Mouse (Mus musculus) liver, adult 2 months (tissue): Measurements from ENCODE around the gene Rapsn. TPM values are rescaled to one million over a fixed set of nuclear protein-coding genes. Genes with fewer than 3 reads are reported as not detected.
A peak's percentile ranks its signal among the peaks of the same experiment; 100 is the strongest.

Experiments
- DNase-seq: peaks from one replicate; pipeline ENCODE4 v3.0.0-alpha.2; 2011; ENCODE audit warnings: low read depth, low spot score; ENCODE audit errors: extremely low read depth
- H3K27ac ChIP-seq: fragments of 200-500 bp; replicated peaks from 2 replicates; pipeline ENCODE4 v1.5.1; 2012; ENCODE audit warnings: low read depth, mild to moderate bottlenecking, control low read depth, inconsistent platforms, low read length; ENCODE audit not compliant: insufficient read depth
- H3K27me3 ChIP-seq: fragments of 200-500 bp; 2 replicates; pipeline ENCODE4 v1.6.1; 2012; ENCODE audit warnings: mild to moderate bottlenecking, moderate library complexity, low read length, inconsistent platforms; ENCODE audit not compliant: control insufficient read depth, insufficient read depth
- H3K36me3 ChIP-seq: fragments of 200-500 bp; 2 replicates; pipeline ENCODE4 v1.6.1; 2012; ENCODE audit warnings: low read length, inconsistent platforms; ENCODE audit not compliant: control insufficient read depth, insufficient read depth
- H3K4me1 ChIP-seq: fragments of 200-500 bp; 2 replicates; pipeline ENCODE4 v1.6.1; 2011; ENCODE audit warnings: low read length; ENCODE audit not compliant: control insufficient read depth, insufficient read depth
- H3K4me3 ChIP-seq: fragments of 200-500 bp; 2 replicates; pipeline ENCODE4 v1.5.1; 2011; ENCODE audit warnings: low read depth, mild to moderate bottlenecking, control low read depth, low read length, moderate library complexity; ENCODE audit not compliant: insufficient read depth
- H3K79me2 ChIP-seq: fragments of 200-500 bp; 2 replicates; pipeline ENCODE4 v1.6.1; 2012; ENCODE audit warnings: inconsistent platforms, mild to moderate bottlenecking, low read length, moderate library complexity; ENCODE audit not compliant: control insufficient read depth, insufficient read depth
- H3K9ac ChIP-seq: fragments of 200-500 bp; 2 replicates; pipeline ENCODE4 v1.6.1; 2012; ENCODE audit warnings: low read depth, mild to moderate bottlenecking, control low read depth, inconsistent platforms, low read length
- CTCF ChIP-seq: fragments of 200-500 bp; IDR thresholded peaks from 2 replicates; pipeline ENCODE4 v1.5.1; 2011; ENCODE audit warnings: low read depth, low read length, control low read depth
- POLR2A ChIP-seq: fragments of 200-500 bp; IDR thresholded peaks from 2 replicates; pipeline ENCODE4 v1.6.1; 2011; ENCODE audit warnings: low read length, control low read depth; ENCODE audit not compliant: insufficient read depth; ENCODE audit errors: extremely low read depth
- WGBS: fragments of 180-500 bp; shearing (Covaris S2); methylation state at CpG from one replicate; pipeline ENCODE4 v1.1.7; 2018; 5-methylcytosine and 5-hydroxymethylcytosine counted together
- polyA plus RNA-seq: library from polyadenylated mRNA; depleted of rRNA; stranded (reverse); fragments of >200 nt; gene quantifications from 2 replicates; pipeline ENCODE4 v1.2.3, GENCODE M21; 2012
- total RNA-seq: library from RNA; depleted of rRNA; stranded (reverse); fragments of >200 nt; gene quantifications from 2 replicates; pipeline ENCODE4 v1.2.3, GENCODE M21; 2014

Rapsn gene
- total and polyA plus RNA-seq, 2 experiments, result 0.09 TPM; not detected in 1

- H3K4me3 ChIP-seq, result peak within 1 kb of the TSS; percentile 94
- H3K9ac ChIP-seq, result peak within 1 kb of the TSS; percentile 90
- peaks cover 26% of the 10 kb centered on the region for H3K36me3 ChIP-seq
- DNase-seq, result peak; percentile 85
- H3K79me2 ChIP-seq, result 0 out of 2 replicates have a peak, but pooled peaks cover 6% of the 10 kb centered on the region
- peaks cover 9% of the 10 kb centered on the region for H3K4me1 ChIP-seq
- H3K27me3 ChIP-seq, result no peaks in the 10 kb centered on the region
- TF ChIP-seq POLR2A (peak; percentile 74), CTCF (no peak)
- WGBS, result under 1% methylated on average over 40 of the region's 40 CpGs
- peak within 1 kb of the TSS; percentile 94 for H3K27ac ChIP-seq
Measured at GRCm38 (mm10) chr2:91053934-91054382, 18.5 kb downstream of the Rapsn start, which contains the start of gene Psmc3. TSS of gene Psmc3 (plus strand) at chr2:91054009.

- no peak overlapping the region for H3K9ac ChIP-seq
- H3K79me2 ChIP-seq, result 0 out of 2 replicates have a peak, but pooled peaks cover 6% of the 10 kb centered on the region
- H3K27ac ChIP-seq, result no peak overlapping the region
- H3K4me3 ChIP-seq, result no peak overlapping the region
- H3K4me1 ChIP-seq, result peaks cover 9% of the 10 kb centered on the region
- no peaks in the 10 kb centered on the region for H3K27me3 ChIP-seq
- TF ChIP-seq POLR2A (no peak), CTCF (no peak)
- WGBS, result 93% methylated on average over 5 of the region's 5 CpGs
- H3K36me3 ChIP-seq, result peaks cover 31% of the 10 kb centered on the region
- no peak for DNase-seq
Measured at GRCm38 (mm10) chr2:91058435-91058834, 23.0 kb downstream of the Rapsn start.

GRCm38 (mm10) chr2:91059376-91059775 is 24.0 kb downstream of the Rapsn start:
- no peak for TF ChIP-seq CTCF
- no peak for TF ChIP-seq POLR2A
- H3K4me1 ChIP-seq, result peaks cover 9% of the 10 kb centered on the region
- no peak overlapping the region for H3K9ac ChIP-seq
- no peaks in the 10 kb centered on the region for H3K27me3 ChIP-seq
- peaks cover 31% of the 10 kb centered on the region for H3K36me3 ChIP-seq
- 0 out of 2 replicates have a peak, but pooled peaks cover 3% of the 10 kb centered on the region for H3K79me2 ChIP-seq
- no peak overlapping the region for H3K4me3 ChIP-seq
- no peak overlapping the region for H3K27ac ChIP-seq
- no peak for DNase-seq
- 100% methylated on average over 2 of the region's 2 CpGs for WGBS

- H3K27ac ChIP-seq, result no peak overlapping the region
Measured at GRCm38 (mm10) chr2:91060544-91061355, 25.3 kb downstream of the Rapsn start.

GRCm38 (mm10) chr2:91061849-91062481 is 26.5 kb downstream of the Rapsn start:
- Histone ChIP-seq H3K27ac (no peak overlapping the region), H3K36me3 (peaks cover 16% of the 10 kb centered on the region), H3K27me3 (no peaks in the 10 kb centered on the region), H3K9ac (no peak overlapping the region), H3K79me2 (no peaks in the 10 kb centered on the region), H3K4me3 (no peak overlapping the region), H3K4me1 (no peaks in the 10 kb centered on the region)
- 85% methylated on average over 6 of the region's 6 CpGs for WGBS
- no peak for DNase-seq
- no peak for TF ChIP-seq POLR2A
- TF ChIP-seq CTCF, result no peak

More at GRCm38 (mm10) chr2:91060544-91061355, 25.3 kb downstream of the Rapsn start:
- DNase-seq, result no peak
- H3K27me3 ChIP-seq, result no peaks in the 10 kb centered on the region
- peak; percentile 55; the same call in 1 of the 2 replicates for TF ChIP-seq CTCF
- no peak for TF ChIP-seq POLR2A
- H3K9ac ChIP-seq, result no peak overlapping the region
- peaks cover 27% of the 10 kb centered on the region for H3K36me3 ChIP-seq
- no peaks in the 10 kb centered on the region for H3K79me2 ChIP-seq
- WGBS, result 84% methylated on average over 10 of the region's 10 CpGs
- no peak overlapping the region for H3K4me3 ChIP-seq
- no peaks in the 10 kb centered on the region for H3K4me1 ChIP-seq
